Mouse (Mus musculus): ENCODE measurements around the gene H60b. TPM values are rescaled to one million over a fixed set of nuclear protein-coding genes. Genes with fewer than 3 reads are reported as not detected.
A peak's percentile ranks its signal among the peaks of the same experiment; 100 is the strongest.
"Not testable (repeated sequence)": the region's sequence is repeated elsewhere in the genome, so short reads cannot be mapped to it uniquely, and the experiment has no call there.

The H60b gene
- polyA plus RNA-seq, 1 experiment from 2014 or later: 0.57 TPM

DNA sequence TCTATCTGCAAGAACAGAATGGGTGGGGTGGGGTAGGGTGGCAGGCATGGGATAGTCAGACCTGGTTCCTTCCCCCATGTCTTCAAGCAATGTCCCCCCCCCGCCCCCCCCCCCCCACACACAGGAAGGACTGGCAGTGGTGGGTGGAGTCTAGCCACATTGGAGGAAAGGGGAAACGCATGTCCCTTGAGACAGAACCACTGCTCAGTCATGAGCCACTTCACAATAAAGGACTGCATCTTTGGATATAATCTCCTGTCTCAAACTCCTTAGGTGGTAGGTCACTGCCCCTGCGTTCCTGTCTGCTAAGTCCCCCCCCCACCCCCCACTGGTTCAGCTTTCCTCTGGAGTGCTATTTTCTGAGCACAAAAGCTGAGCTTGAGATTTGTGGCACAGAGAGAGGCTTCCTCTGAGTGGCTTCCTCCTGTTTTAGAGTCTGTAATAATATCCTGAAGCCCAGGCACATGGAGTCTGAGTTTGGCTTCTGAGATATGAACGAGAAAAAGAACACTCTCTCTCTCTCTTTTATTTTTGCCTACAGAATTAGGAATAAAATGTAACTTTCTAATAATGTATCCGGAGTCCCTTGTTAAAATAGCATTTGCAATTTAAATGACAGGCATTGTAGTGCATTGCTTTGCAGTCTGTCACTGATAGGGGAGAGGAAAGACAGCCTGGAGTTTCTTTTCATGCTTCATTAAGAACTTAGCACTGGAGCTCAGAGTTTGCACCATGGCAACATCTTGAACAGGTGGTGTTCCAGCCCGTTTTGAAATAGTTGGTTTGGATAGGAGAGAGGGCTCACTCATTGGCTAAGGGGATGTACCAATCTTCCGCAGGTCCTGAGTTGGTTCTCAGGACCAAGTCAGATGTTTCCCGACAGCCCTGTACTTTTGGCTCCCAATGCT lies 112.7 kb downstream of the H60b start:
- H3K9me3 ChIP-seq (replicated peaks; ENCODE audit: control insufficient read depth, low read length, poor library complexity, severe bottlenecking); H3K4me1 ChIP-seq (ENCODE audit: control insufficient read depth, insufficient read depth, low read length); H3K4me2 ChIP-seq (ENCODE audit: low read length); H3K4me3 ChIP-seq (ENCODE audit: low read depth, low read length); H3K36me3 ChIP-seq (ENCODE audit: control insufficient read depth, insufficient read depth, low read length); H3K27me3 ChIP-seq (ENCODE audit: control insufficient read depth, insufficient read depth, low read depth, low read length); H3K27ac ChIP-seq (ENCODE audit: low read length); H3K9ac ChIP-seq (ENCODE audit: low read depth, low read length): not testable (repeated sequence)
- ATAC-seq: peak; percentile 18; the same call in 1 of the 2 replicates
- 8% methylated on average over 7 of the region's 8 CpGs for WGBS

- peak overlapping the region; percentile 72 for H3K4me2 ChIP-seq (ENCODE audit: low read length)
- not testable (repeated sequence) for H3K9ac ChIP-seq (ENCODE audit: low read depth, low read length); H3K27ac ChIP-seq (ENCODE audit: low read length); H3K9me3 ChIP-seq (replicated peaks; ENCODE audit: control insufficient read depth, low read length, poor library complexity, severe bottlenecking); H3K27me3 ChIP-seq (ENCODE audit: control insufficient read depth, insufficient read depth, low read depth, low read length); H3K4me1 ChIP-seq (ENCODE audit: control insufficient read depth, insufficient read depth, low read length); H3K36me3 ChIP-seq (ENCODE audit: control insufficient read depth, insufficient read depth, low read length)
- H3K4me3 ChIP-seq (ENCODE audit: low read depth, low read length): peak overlapping the region; percentile 44
- WGBS: under 1% methylated on average over 30 of the region's 37 CpGs
- peak; percentile 70 for ATAC-seq
Measured at GRCm38 (mm10) chr10:22272914-22273683, 114.7 kb downstream of the H60b start.

GRCm38 (mm10) chr10:22273684-22274305 lies 115.4 kb downstream of the H60b start:
- under 1% methylated on average over 41 of the region's 41 CpGs for WGBS

GRCm38 (mm10) chr10:22274445-22275057 lies 116.2 kb downstream of the H60b start:
- Histone ChIP-seq H3K4me1 (ENCODE audit: control insufficient read depth, insufficient read depth, low read length) (no peaks in the 10 kb centered on the region), H3K27ac (ENCODE audit: low read length) (no peak overlapping the region), H3K27me3 (ENCODE audit: control insufficient read depth, insufficient read depth, low read depth, low read length) (peaks cover 7% of the 10 kb centered on the region), H3K36me3 (ENCODE audit: control insufficient read depth, insufficient read depth, low read length) (no peaks in the 10 kb centered on the region), H3K9me3 (replicated peaks; ENCODE audit: control insufficient read depth, low read length, poor library complexity, severe bottlenecking) (no peaks in the 10 kb centered on the region), H3K4me3 (ENCODE audit: low read depth, low read length) (peak overlapping the region; percentile 44), H3K9ac (ENCODE audit: low read depth, low read length) (no peak overlapping the region), H3K4me2 (ENCODE audit: low read length) (peak overlapping the region; percentile 72)
- 8% methylated on average over 19 of the region's 19 CpGs for WGBS
- ATAC-seq: peak; percentile 33

More at GRCm38 (mm10) chr10:22273684-22274305, 115.4 kb downstream of the H60b start:
- H3K9ac ChIP-seq (ENCODE audit: low read depth, low read length): 0 out of 2 replicates have a peak overlapping the region, but pooled peaks have one; percentile 30
- peak overlapping the region; percentile 72 for H3K4me2 ChIP-seq (ENCODE audit: low read length)
- H3K27me3 ChIP-seq (ENCODE audit: control insufficient read depth, insufficient read depth, low read depth, low read length): peaks cover 7% of the 10 kb centered on the region
- no peaks in the 10 kb centered on the region for H3K36me3 ChIP-seq (ENCODE audit: control insufficient read depth, insufficient read depth, low read length)
- H3K27ac ChIP-seq (ENCODE audit: low read length): no peak overlapping the region
- no peaks in the 10 kb centered on the region for H3K4me1 ChIP-seq (ENCODE audit: control insufficient read depth, insufficient read depth, low read length)
- H3K9me3 ChIP-seq (replicated peaks; ENCODE audit: control insufficient read depth, low read length, poor library complexity, severe bottlenecking): no peaks in the 10 kb centered on the region
- ATAC-seq: peak; percentile 57
- H3K4me3 ChIP-seq (ENCODE audit: low read depth, low read length): peak overlapping the region; percentile 44

DNA sequence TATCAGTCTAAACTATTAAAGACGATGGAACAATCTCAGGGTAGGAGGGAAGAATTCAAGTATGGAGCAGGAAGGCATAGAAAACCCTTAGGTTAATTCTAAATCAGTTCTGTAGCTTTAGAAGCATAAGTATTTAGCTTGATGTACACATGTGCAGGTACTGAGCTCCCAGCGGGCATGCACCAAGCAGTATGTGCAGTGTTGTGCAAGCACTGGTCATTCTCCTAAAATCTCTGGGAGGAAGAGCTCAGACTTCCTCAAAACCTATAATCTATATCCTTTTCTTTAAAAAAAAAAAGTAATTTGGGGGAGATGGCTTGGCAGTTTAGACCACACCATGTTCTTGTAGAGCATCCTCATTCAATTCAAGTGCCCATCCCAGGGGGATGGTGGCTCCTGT lies 120.1 kb downstream of the H60b start:
- H3K27me3 ChIP-seq (ENCODE audit: control insufficient read depth, insufficient read depth, low read depth, low read length); H3K9me3 ChIP-seq (replicated peaks; ENCODE audit: control insufficient read depth, low read length, poor library complexity, severe bottlenecking); H3K4me3 ChIP-seq (ENCODE audit: low read depth, low read length); ATAC-seq; H3K36me3 ChIP-seq (ENCODE audit: control insufficient read depth, insufficient read depth, low read length); H3K27ac ChIP-seq (ENCODE audit: low read length); H3K4me1 ChIP-seq (ENCODE audit: control insufficient read depth, insufficient read depth, low read length); H3K9ac ChIP-seq (ENCODE audit: low read depth, low read length); H3K4me2 ChIP-seq (ENCODE audit: low read length): not testable (repeated sequence)
- 96% methylated on average over 2 of the region's 2 CpGs for WGBS

- Histone ChIP-seq H3K36me3 (ENCODE audit: control insufficient read depth, insufficient read depth, low read length) (no peaks in the 10 kb centered on the region), H3K9me3 (replicated peaks; ENCODE audit: control insufficient read depth, low read length, poor library complexity, severe bottlenecking) (no peaks in the 10 kb centered on the region), H3K9ac (ENCODE audit: low read depth, low read length) (no peak overlapping the region), H3K27me3 (ENCODE audit: control insufficient read depth, insufficient read depth, low read depth, low read length) (no peaks in the 10 kb centered on the region), H3K4me1 (ENCODE audit: control insufficient read depth, insufficient read depth, low read length) (no peaks in the 10 kb centered on the region), H3K27ac (ENCODE audit: low read length) (no peak overlapping the region), H3K4me2 (ENCODE audit: low read length) (no peak overlapping the region), H3K4me3 (ENCODE audit: low read depth, low read length) (no peak overlapping the region)
- no peak for ATAC-seq
- 55% methylated on average over 6 of the region's 6 CpGs for WGBS
Measured at GRCm38 (mm10) chr10:22282816-22283215, 124.4 kb downstream of the H60b start.

- H3K4me3 ChIP-seq (ENCODE audit: low read depth, low read length): no peak overlapping the region
- no peak overlapping the region for H3K4me2 ChIP-seq (ENCODE audit: low read length)
- ATAC-seq: no peak
- no peaks in the 10 kb centered on the region for H3K27me3 ChIP-seq (ENCODE audit: control insufficient read depth, insufficient read depth, low read depth, low read length)
- no peaks in the 10 kb centered on the region for H3K9me3 ChIP-seq (replicated peaks; ENCODE audit: control insufficient read depth, low read length, poor library complexity, severe bottlenecking)
- no peaks in the 10 kb centered on the region for H3K36me3 ChIP-seq (ENCODE audit: control insufficient read depth, insufficient read depth, low read length)
- no peak overlapping the region for H3K9ac ChIP-seq (ENCODE audit: low read depth, low read length)
- 36% methylated on average over 1 of the region's 1 CpGs for WGBS
- no peaks in the 10 kb centered on the region for H3K4me1 ChIP-seq (ENCODE audit: control insufficient read depth, insufficient read depth, low read length)
- no peak overlapping the region for H3K27ac ChIP-seq (ENCODE audit: low read length)
Measured at GRCm38 (mm10) chr10:22295676-22296075, 137.3 kb downstream of the H60b start.

- Histone ChIP-seq H3K4me2 (ENCODE audit: low read length) (no peak overlapping the region), H3K4me3 (ENCODE audit: low read depth, low read length) (no peak overlapping the region), H3K4me1 (ENCODE audit: control insufficient read depth, insufficient read depth, low read length) (no peaks in the 10 kb centered on the region), H3K9ac (ENCODE audit: low read depth, low read length) (no peak overlapping the region), H3K36me3 (ENCODE audit: control insufficient read depth, insufficient read depth, low read length) (no peaks in the 10 kb centered on the region), H3K27ac (ENCODE audit: low read length) (no peak overlapping the region), H3K27me3 (ENCODE audit: control insufficient read depth, insufficient read depth, low read depth, low read length) (no peaks in the 10 kb centered on the region), H3K9me3 (replicated peaks; ENCODE audit: control insufficient read depth, low read length, poor library complexity, severe bottlenecking) (no peaks in the 10 kb centered on the region)
- 81% methylated on average over 5 of the region's 5 CpGs for WGBS
- ATAC-seq: no peak
Measured at GRCm38 (mm10) chr10:22297033-22297762, 138.8 kb downstream of the H60b start.
